Mouse (Mus musculus): ENCODE measurements around the gene Foxl1. TPM values are rescaled to one million over a fixed set of nuclear protein-coding genes. Genes with fewer than 3 reads are reported as not detected.

Foxl1 gene
- polyA plus RNA-seq, 1 experiment from 2014 or later, result 7.9 TPM

GRCm38 (mm10) chr8:121174721-121175539 is 47.2 kb downstream of the Foxl1 start:
- TF ChIP-seq CTCF (IDR thresholded peaks at IDR 0.05; ENCODE audit: low read depth), result no peak
- peak overlapping the region; percentile 25 for H3K9ac ChIP-seq
- H3K9me3 ChIP-seq (ENCODE audit: low read depth, low read length), result no peaks in the 10 kb centered on the region
- H3K27ac ChIP-seq (ENCODE audit: low read depth), result peak overlapping the region; percentile 8; the same call in 1 of the 2 replicates
- no peaks in the 10 kb centered on the region for H3K27me3 ChIP-seq (ENCODE audit: insufficient read depth, low read length)
- H3K4me3 ChIP-seq (ENCODE audit: low read depth, low read length), result no peak overlapping the region
- no peaks in the 10 kb centered on the region for H3K36me3 ChIP-seq (ENCODE audit: insufficient read depth)
- WGBS, result 17% methylated on average over 30 of the region's 30 CpGs
- no peak for ATAC-seq (ENCODE audit: insufficient read depth)
- peak overlapping the region; percentile 37 for H3K4me2 ChIP-seq
- DNase-seq, result peak; percentile 68
- H3K4me1 ChIP-seq (ENCODE audit: insufficient read depth), result peaks cover 10% of the 10 kb centered on the region

GRCm38 (mm10) chr8:121175540-121176090 is 47.9 kb downstream of the Foxl1 start:
- Histone ChIP-seq H3K4me2 (peak overlapping the region; percentile 37), H3K36me3 (ENCODE audit: insufficient read depth) (no peaks in the 10 kb centered on the region), H3K9me3 (ENCODE audit: low read depth, low read length) (no peaks in the 10 kb centered on the region), H3K27me3 (ENCODE audit: insufficient read depth, low read length) (no peaks in the 10 kb centered on the region), H3K27ac (ENCODE audit: low read depth) (0 out of 2 replicates have a peak overlapping the region, but pooled peaks have one; percentile 8), H3K9ac (no peak overlapping the region), H3K4me1 (ENCODE audit: insufficient read depth) (peaks cover 12% of the 10 kb centered on the region), H3K4me3 (ENCODE audit: low read depth, low read length) (no peak overlapping the region)
- ATAC-seq (ENCODE audit: insufficient read depth), result 0 out of 2 replicates have a peak, but pooled peaks have one; percentile 5
- no peak for TF ChIP-seq CTCF (IDR thresholded peaks at IDR 0.05; ENCODE audit: low read depth)
- DNase-seq, result no peak
- 63% methylated on average over 8 of the region's 8 CpGs for WGBS

GRCm38 (mm10) chr8:121176291-121176690 is 48.6 kb downstream of the Foxl1 start:
- no peak for TF ChIP-seq CTCF (IDR thresholded peaks at IDR 0.05; ENCODE audit: low read depth)
- peaks cover 14% of the 10 kb centered on the region for H3K4me1 ChIP-seq (ENCODE audit: insufficient read depth)
- no peak overlapping the region for H3K27ac ChIP-seq (ENCODE audit: low read depth)
- no peak overlapping the region for H3K4me2 ChIP-seq
- H3K9me3 ChIP-seq (ENCODE audit: low read depth, low read length), result no peaks in the 10 kb centered on the region
- no peaks in the 10 kb centered on the region for H3K27me3 ChIP-seq (ENCODE audit: insufficient read depth, low read length)
- H3K36me3 ChIP-seq (ENCODE audit: insufficient read depth), result no peaks in the 10 kb centered on the region
- H3K4me3 ChIP-seq (ENCODE audit: low read depth, low read length), result no peak overlapping the region
- H3K9ac ChIP-seq, result no peak overlapping the region
- 27% methylated on average over 3 of the region's 3 CpGs for WGBS
- peak; percentile 73 for DNase-seq
- ATAC-seq (ENCODE audit: insufficient read depth), result peak; percentile 23; the same call in 1 of the 2 replicates

Small RNAs within 50 kb of the gene (microRNA-seq; reads per million reads assigned to microRNA genes)
- gene Gm27530 (ENCODE audit: borderline number of aligned reads), result not detected

Other genes with a start within 250 kb of the Foxl1 start
- 167 and 180 TPM in 2 replicates for gene Foxf1, start 43.6 kb upstream of the Foxl1 start, polyA plus RNA-seq (2014; fragmentation: Nextera tagmentation; extraction: Ambion mirVana)
- 57.6 and 63.1 TPM in 2 replicates for gene Mthfsd, start 19.5 kb upstream of the Foxl1 start, polyA plus RNA-seq (2014; fragmentation: Nextera tagmentation; extraction: Ambion mirVana)
- 1.1 and 1.9 TPM in 2 replicates for gene Foxc2, start 11.8 kb upstream of the Foxl1 start, polyA plus RNA-seq (2014; fragmentation: Nextera tagmentation; extraction: Ambion mirVana)